Mouse (Mus musculus) G1E (cell line): ENCODE measurements around the gene Pard3. TPM values are rescaled to one million over a fixed set of nuclear protein-coding genes. Genes with fewer than 3 reads are reported as not detected.

Experiments used
- ATAC-seq: 2 replicates; pipeline ENCODE4 v1.8.0; 2016; ENCODE audit warnings: mild to moderate bottlenecking; ENCODE audit not compliant: insufficient number of reproducible peaks, poor library complexity, low FRiP score, severe bottlenecking; ENCODE audit errors: extremely low read depth
- DNase-seq: peaks from one replicate; pipeline ENCODE4 v3.0.0; 2012; ENCODE audit warnings: low spot score
- H3K27me3 ChIP-seq: 2 replicates; pipeline ENCODE4 v1.6.1; 2012; ENCODE audit warnings: mild to moderate bottlenecking, low read length, inconsistent platforms; ENCODE audit not compliant: insufficient read depth
- H3K36me3 ChIP-seq: replicated peaks from 2 replicates; pipeline ENCODE3; 2012; ENCODE audit warnings: mild to moderate bottlenecking, inconsistent platforms
- H3K4me1 ChIP-seq: 2 replicates; pipeline ENCODE4 v1.6.1; 2012; ENCODE audit warnings: low read depth, low read length, inconsistent platforms, mixed read lengths; ENCODE audit not compliant: insufficient read depth
- H3K4me3 ChIP-seq: 2 replicates; pipeline ENCODE4 v1.5.1; 2012; ENCODE audit warnings: low read depth, mild to moderate bottlenecking, inconsistent platforms, low read length, moderate library complexity, mixed read lengths
- H3K9me3 ChIP-seq: replicated peaks from 2 replicates; pipeline ENCODE4 v1.6.1; 2012; ENCODE audit warnings: inconsistent platforms
- CTCF ChIP-seq: IDR thresholded peaks from 2 replicates; pipeline ENCODE4 v1.5.1; 2012; ENCODE audit warnings: low read depth, low read length, inconsistent platforms, mixed read lengths
- GATA1 ChIP-seq: IDR thresholded peaks from 2 replicates; pipeline ENCODE4 v1.6.1; 2012; ENCODE audit warnings: borderline replicate concordance, low read length, inconsistent platforms, mixed read lengths
- GATA2 ChIP-seq: IDR thresholded peaks from 2 replicates; pipeline ENCODE4 v1.6.1; 2012; ENCODE audit warnings: low read depth, low read length, inconsistent platforms, borderline replicate concordance
- POLR2AphosphoS5 ChIP-seq: IDR thresholded peaks from 2 replicates; pipeline ENCODE4 v1.6.1; 2012; ENCODE audit warnings: low read depth, low read length, inconsistent platforms; ENCODE audit not compliant: insufficient replicate concordance
- TAL1 ChIP-seq: conservative IDR thresholded peaks from 2 replicates; pipeline ENCODE4 v1.6.1; 2012; ENCODE audit warnings: low read depth, low read length, inconsistent platforms, mixed read lengths
- polyA plus RNA-seq: library from polyadenylated mRNA; stranded (reverse); fragments of >175 nt; gene quantifications from 2 replicates; pipeline ENCODE4 v1.2.3, GENCODE M21; 2012
- total RNA-seq, 2 experiments: library from RNA; stranded (forward) in 1 of 2; stranded (reverse) in 1 of 2; fragments of 200-1000 nt in 1 of 2; fragments of >200 nt in 1 of 2; fragmentation: Nextera tagmentation in 1 of 2; gene quantifications; 2 replicates each; pipeline ENCODE4 v1.2.3; 2014 to 2017

Pard3 gene
- total and polyA plus RNA-seq, 3 experiments = 0.55 TPM; not detected in 2

- ATAC-seq (no peak), DNase-seq (no peak)
- TF ChIP-seq TAL1 (no peak), CTCF (no peak), GATA1 (no peak), GATA2 (no peak), POLR2AphosphoS5 (no peak)
- Histone ChIP-seq H3K36me3 (no peaks in the 10 kb centered on the region), H3K4me1 (no peaks in the 10 kb centered on the region), H3K27me3 (no peaks in the 10 kb centered on the region), H3K9me3 (peaks cover 56% of the 10 kb centered on the region), H3K4me3 (no peak overlapping the region)
Measured at GRCm38 (mm10) chr8:127449066-127449840, 385.6 kb downstream of the Pard3 start.

- H3K36me3 ChIP-seq = no peaks in the 10 kb centered on the region
- no peak for ATAC-seq
- no peaks in the 10 kb centered on the region for H3K4me1 ChIP-seq
- H3K4me3 ChIP-seq = no peak overlapping the region
- H3K27me3 ChIP-seq = no peaks in the 10 kb centered on the region
- peaks cover 54% of the 10 kb centered on the region for H3K9me3 ChIP-seq
- DNase-seq = no peak
- no peak for TF ChIP-seq POLR2AphosphoS5
- no peak for TF ChIP-seq CTCF
- TF ChIP-seq GATA2 = no peak
- no peak for TF ChIP-seq TAL1
- TF ChIP-seq GATA1 = no peak
Measured at GRCm38 (mm10) chr8:127450954-127451668, 387.4 kb downstream of the Pard3 start.

GRCm38 (mm10) chr8:127452364-127452763, 388.7 kb downstream of the Pard3 start:
- no peaks in the 10 kb centered on the region for H3K27me3 ChIP-seq
- H3K4me3 ChIP-seq = no peak overlapping the region
- no peaks in the 10 kb centered on the region for H3K36me3 ChIP-seq
- DNase-seq = no peak
- H3K4me1 ChIP-seq = no peaks in the 10 kb centered on the region
- TF ChIP-seq GATA1 (no peak), GATA2 (no peak), TAL1 (no peak), POLR2AphosphoS5 (no peak), CTCF (no peak)
- peaks cover 57% of the 10 kb centered on the region for H3K9me3 ChIP-seq
- no peak for ATAC-seq

- TF ChIP-seq TAL1 (no peak), POLR2AphosphoS5 (no peak), GATA1 (no peak), GATA2 (no peak), CTCF (no peak)
Measured at GRCm38 (mm10) chr8:127457901-127458300, 394.2 kb downstream of the Pard3 start.

GRCm38 (mm10) chr8:127461173-127461572, 397.5 kb downstream of the Pard3 start:
- ATAC-seq = no peak
- no peak for DNase-seq
- TF ChIP-seq GATA2 (no peak), TAL1 (no peak), GATA1 (no peak), CTCF (no peak), POLR2AphosphoS5 (no peak)
- H3K27me3 ChIP-seq = no peaks in the 10 kb centered on the region
- H3K9me3 ChIP-seq = peaks cover 44% of the 10 kb centered on the region
- H3K4me1 ChIP-seq = no peaks in the 10 kb centered on the region
- no peak overlapping the region for H3K4me3 ChIP-seq
- no peaks in the 10 kb centered on the region for H3K36me3 ChIP-seq

More at GRCm38 (mm10) chr8:127457901-127458300, 394.2 kb downstream of the Pard3 start:
- H3K9me3 ChIP-seq = peaks cover 53% of the 10 kb centered on the region
- H3K27me3 ChIP-seq = no peaks in the 10 kb centered on the region
- no peaks in the 10 kb centered on the region for H3K36me3 ChIP-seq
- no peak overlapping the region for H3K4me3 ChIP-seq
- ATAC-seq (no peak), DNase-seq (no peak)
- no peaks in the 10 kb centered on the region for H3K4me1 ChIP-seq

GRCm38 (mm10) chr8:127462378-127462935, 398.8 kb downstream of the Pard3 start:
- ATAC-seq = no peak
- DNase-seq = no peak
- Histone ChIP-seq H3K9me3 (peaks cover 36% of the 10 kb centered on the region), H3K4me1 (no peaks in the 10 kb centered on the region), H3K27me3 (no peaks in the 10 kb centered on the region), H3K4me3 (no peak overlapping the region), H3K36me3 (no peaks in the 10 kb centered on the region)
- no peak for TF ChIP-seq GATA2
- TF ChIP-seq GATA1 = no peak
- TF ChIP-seq TAL1 = no peak
- no peak for TF ChIP-seq CTCF
